Mouse (Mus musculus): Measurements from ENCODE around the gene Best1. TPM values are rescaled to one million over a fixed set of nuclear protein-coding genes. Genes with fewer than 3 reads are reported as not detected.
"Not testable (repeated sequence)": the region's sequence is repeated elsewhere in the genome, so short reads cannot be mapped to it uniquely, and the experiment has no call there.

The Best1 gene
- total and polyA plus RNA-seq, 3 experiments = 0.17 to 0.62 (median 0.46) TPM

DNA sequence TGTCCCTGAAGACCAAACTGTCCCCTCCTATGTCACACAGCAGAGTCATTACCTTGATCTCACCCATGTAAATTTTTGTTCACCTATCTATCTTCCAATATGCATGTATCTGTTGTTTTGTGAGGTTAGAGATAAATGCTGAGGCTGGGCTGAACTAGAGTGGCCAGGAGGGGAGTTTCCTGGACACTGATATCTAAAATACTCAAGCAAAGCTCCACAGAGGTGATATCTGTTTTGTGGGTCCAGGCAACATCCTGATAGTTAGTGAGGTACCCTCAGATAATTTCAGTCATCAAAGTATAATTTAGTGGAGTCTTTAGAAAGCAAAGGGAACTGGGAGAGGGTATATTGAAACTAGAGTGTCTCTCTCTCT, 11.6 kb downstream of the Best1 start:
- no peak for DNase-seq

DNA sequence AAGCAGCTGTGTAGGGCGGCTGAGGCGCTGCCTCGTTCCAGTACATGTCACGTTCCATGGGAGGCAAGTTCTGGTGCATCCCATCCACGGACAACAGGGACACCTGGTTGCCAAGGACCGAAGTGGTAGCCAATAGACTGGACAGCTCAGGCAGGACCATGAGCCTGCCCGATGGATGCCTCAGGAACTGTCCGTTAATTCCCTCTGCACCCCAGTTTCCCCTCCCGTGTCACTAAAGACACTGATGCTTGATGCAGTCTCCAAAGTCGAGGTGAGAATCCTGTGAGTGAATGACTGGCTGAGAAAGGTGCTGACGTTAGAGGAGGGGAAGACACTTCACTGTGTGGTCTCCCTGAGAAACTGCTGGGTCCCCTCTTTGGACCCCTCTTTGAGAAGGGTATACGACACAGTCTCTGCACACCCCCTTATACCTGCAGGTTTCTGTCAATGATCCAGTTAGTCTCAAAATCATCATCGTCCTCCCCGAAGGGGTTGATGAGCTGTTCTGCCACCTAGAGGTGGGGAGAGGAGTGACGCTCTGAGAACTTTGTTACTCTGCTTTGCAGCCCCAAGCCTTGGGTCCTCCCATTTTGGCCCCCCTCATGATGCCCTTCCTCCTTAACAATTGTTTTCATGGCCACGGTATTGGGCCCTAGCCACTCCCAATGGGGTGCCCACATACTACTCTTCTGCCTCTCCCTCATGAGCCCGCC, 12.1 kb downstream of the Best1 start:
- DNase-seq = peak; percentile 44

GRCm38 (mm10) chr19:9987593-9987992, 13.8 kb downstream of the Best1 start:
- no peak for DNase-seq

- DNase-seq = no peak
Measured at GRCm38 (mm10) chr19:9987192-9987591, 14.2 kb downstream of the Best1 start.

GRCm38 (mm10) chr19:9985900-9986421, 15.5 kb downstream of the Best1 start:
- no peak for DNase-seq

DNA sequence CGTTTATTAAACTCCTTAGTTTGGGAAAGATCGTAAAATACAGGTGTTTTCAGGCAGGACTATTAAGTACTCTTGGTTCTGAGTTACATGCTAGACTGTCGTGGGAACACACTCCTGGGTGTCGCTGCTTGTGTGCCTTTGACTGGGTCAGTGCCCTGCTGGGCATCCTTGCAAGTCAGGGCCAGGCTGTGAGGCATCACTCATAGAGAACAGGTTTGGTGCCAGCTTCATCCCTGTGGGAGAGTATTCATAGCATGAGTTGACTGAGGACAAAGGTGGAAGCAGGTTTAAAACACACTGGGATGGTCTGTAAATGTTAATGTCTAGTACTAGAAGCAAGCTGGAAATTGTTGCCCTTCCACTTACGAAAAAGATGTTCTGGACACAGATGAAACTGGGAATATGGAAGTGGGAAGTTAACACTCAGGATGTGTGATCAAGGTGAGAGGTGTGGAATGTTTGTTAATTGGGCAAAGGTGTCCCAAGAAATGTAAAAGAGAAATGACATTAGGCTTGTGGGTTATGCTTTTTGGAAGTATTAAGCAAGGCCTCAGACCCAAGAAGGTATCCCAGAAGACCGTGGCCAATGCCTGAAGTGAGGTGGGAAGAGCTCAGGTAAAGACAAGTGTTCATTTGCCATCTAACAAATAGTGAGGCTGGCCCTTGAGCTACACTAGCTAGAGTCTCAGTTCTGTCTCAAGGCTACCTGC, 16.1 kb downstream of the Best1 start:
- DNase-seq = no peak

DNA sequence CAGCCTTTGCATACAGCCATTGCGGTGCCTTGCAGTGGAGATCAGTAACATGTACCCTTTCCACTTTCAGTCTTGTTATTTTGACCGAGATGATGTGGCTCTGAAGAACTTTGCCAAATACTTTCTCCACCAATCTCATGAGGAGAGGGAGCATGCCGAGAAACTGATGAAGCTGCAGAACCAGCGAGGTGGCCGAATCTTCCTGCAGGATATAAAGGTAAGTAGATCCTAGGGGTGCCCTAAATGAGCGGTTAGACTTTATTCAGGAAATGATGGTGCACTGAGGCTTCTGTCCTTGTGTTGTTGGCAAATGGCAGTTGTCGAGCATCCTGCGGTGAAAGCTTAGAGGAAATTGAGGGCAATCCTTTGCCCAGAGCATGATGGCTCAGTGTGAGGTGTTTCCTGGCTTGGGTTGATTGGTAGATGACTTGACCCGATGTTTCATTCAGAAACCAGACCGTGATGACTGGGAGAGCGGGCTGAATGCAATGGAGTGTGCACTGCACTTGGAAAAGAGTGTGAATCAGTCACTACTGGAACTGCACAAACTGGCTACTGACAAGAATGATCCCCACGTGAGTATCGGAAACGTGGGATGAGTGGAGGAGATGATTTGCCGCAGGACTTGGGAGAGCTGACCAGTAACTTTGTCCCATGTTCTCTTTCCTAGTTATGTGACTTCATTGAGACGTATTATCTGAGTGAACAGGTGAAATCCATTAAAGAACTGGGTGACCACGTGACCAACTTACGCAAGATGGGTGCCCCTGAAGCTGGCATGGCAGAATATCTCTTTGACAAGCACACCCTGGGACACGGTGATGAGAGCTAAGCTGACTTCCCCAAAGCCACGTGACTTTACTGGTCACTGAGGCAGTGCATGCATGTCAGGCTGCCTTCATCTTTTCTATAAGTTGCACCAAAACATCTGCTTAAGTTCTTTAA, 17.1 kb downstream of the Best1 start:
- DNase-seq = no peak

DNA sequence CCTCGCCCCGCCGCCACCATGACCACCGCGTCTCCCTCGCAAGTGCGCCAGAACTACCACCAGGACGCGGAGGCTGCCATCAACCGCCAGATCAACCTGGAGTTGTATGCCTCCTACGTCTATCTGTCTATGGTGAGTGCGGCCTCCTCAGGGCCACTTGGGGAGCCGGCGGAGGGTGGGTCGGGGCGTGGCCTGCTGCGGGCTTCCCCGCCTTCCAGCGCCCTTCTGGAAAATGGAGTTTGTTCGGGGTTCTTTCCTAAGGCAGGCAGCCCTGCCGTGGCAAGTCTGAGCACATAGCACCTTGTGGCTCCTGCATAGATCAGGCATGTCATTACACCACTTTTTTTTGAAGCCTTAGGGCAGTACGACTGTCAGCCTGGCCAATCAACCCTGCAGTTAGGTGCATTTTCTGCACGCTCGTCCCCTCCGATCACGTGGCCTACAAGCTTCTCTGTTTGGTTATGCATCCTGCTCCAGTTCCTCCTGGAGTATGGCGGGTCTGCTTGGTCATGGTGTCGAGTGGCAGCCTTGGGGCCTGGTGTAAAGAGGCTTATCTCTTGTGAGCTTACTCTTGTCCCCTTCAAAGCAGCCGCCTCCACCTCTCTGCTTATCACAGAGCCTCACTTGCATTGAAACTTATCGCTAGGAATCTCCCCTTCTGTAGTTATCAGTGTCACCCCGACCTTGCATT, 18.4 kb downstream of the Best1 start:
- peak; percentile 87 for DNase-seq

DNA sequence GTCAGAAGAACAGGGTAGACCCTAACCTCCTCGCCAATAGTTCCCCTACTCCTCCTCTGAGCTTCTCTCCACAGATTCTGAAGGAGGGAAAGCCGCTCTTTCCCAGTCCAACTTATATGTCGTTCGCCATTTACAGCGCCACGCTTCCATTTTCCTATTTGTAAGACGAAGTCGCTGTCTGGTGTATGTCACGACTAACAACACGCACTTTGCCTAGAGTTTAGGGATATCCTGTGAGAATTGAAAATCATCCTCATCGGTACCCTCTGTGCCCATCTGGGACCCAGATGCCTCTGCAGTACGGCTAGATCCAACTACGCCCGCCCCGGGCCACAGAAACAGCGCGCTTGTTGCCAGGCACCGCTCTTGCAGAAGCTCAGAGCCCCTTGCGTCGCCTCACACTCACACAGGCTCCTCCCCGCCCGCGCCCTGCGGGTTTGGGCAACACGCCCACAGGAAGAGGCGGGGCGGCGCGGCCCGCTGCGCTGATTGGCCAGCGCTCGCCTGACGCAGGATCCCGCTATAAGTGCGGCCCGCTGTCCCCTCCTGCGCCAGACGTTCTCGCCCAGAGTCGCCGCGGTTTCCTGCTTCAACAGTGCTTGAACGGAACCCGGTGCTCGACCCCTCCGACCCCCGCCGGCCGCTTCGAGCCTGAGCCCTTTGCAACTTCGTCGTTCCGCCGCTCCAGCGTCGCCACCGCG, 19.1 kb downstream of the Best1 start:
- peak; percentile 97 for DNase-seq

- DNase-seq = peak; percentile 25
Measured at GRCm38 (mm10) chr19:9981621-9982020, 19.8 kb downstream of the Best1 start.

DNA sequence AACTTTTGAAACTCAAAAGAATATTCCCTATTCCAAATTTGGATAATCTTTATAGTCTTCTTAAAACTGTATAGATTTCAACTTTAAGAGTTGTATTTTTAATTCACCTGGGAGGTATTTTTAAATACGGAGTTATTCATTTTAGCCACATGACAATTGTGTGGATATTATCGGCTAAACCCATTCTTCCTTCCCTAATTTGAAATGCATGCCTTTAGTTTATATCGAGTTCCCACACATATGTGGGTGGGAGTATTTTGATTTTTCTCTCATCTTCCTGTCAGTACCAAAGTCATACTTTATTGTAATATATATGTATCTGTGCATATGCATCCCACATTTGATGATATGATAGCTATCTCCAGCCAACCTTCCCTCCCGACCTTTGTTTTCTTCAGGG, 21.2 kb downstream of the Best1 start, which contains the start of gene Fth1:
Gene Fth1, plus strand, starts transcription at position 341 of the 400 bp plus-strand sequence.
- no peak for DNase-seq

GRCm38 (mm10) chr19:9979156-9979555, 22.3 kb downstream of the Best1 start:
- no peak for DNase-seq

- DNase-seq = peak; percentile 87
Measured at GRCm38 (mm10) chr19:9978431-9978951, 22.9 kb downstream of the Best1 start.

DNA sequence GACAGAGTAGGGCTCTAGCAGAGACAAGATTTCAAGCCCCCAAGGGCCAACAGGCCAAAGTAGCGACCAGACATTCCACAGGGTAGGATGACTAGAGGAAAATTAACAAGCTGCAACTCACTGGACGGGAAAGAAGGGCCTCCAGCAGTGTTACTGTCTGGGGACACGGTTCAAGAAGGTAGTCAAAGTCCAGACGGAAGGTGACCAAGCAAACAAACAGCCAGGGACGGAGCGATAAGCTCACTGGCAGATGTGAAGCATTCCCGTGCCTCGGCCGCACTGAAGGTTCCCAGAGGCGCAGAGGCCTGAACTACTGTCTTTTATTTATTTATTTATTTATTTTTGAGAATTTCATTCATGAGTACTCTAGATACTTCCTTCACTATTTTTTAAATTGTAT, 24.3 kb downstream of the Best1 start:
- DNase-seq = no peak

- DNase-seq = not testable (repeated sequence)
Measured at GRCm38 (mm10) chr19:9974853-9975252, 26.6 kb downstream of the Best1 start.

DNA sequence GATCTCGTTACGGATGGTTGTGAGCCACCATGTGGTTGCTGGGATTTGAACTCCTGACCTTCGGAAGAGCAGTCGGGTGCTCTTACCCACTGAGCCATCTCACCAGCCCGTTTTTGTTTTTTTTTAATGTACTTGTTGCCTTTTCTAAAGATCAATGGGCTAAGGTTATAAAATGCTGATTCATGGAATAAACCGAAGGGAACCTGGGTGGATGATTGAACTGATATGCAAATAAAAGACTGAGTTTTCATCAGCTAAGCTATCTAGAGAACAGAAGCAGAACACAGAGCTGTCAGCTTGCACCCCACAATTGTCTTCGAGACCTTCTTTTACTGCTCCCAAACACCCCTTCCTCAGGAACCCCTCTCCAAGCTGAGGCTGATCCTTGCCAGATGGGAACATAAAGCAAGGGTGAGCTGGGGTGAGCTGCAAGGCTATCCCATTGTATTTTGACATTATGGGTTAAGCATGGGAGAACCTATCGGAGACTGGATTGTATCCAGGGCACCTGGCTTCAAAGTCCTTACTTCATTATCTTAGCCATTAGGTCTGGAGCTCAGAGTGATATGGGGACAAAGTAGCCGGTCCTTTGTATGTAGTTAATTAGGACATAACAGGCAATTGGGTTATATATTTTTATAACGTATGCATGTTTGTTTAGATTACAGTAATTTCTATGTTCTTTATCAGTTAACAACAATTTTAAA, 33.2 kb downstream of the Best1 start:
- DNase-seq = no peak

DNA sequence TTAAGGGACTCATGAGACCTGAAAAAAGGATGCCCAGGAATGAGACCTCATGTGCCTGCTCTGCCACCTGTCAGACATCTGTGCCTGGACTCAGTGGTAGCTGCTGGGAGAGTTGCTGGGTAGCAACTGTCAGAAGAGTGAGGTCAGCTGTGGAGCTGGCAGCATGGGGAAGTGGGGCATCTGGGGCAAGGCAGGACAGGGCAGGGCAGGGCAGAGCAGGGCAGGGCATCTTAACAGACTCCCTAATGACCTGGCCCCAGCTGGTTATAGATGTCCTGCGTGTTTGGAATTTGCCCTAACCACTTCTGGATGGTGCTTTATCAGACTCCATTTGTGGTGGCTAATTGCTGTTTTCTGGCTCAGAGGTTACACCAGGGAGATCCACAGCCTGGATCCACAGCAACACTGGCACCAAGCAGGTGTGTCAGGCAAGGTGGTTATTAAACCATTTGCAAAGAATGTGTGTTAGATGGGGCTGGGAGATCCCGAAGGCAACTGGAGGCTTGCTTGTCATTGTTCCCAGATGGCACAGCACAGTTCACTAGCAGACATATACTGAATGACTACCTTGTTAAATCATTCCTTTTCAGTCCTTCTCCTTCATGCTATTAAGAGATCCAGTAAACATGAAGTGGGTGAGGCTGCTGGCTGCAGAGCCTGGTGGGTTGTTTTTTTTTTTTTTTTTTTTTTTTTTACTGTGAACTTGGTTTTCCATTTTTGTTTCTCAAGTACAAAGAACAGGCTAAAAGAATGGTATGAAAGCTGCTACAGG, 35.2 kb downstream of the Best1 start:
- DNase-seq = no peak

- DNase-seq = peak; percentile 31
Measured at GRCm38 (mm10) chr19:9964205-9964916, 37.1 kb downstream of the Best1 start.

DNA sequence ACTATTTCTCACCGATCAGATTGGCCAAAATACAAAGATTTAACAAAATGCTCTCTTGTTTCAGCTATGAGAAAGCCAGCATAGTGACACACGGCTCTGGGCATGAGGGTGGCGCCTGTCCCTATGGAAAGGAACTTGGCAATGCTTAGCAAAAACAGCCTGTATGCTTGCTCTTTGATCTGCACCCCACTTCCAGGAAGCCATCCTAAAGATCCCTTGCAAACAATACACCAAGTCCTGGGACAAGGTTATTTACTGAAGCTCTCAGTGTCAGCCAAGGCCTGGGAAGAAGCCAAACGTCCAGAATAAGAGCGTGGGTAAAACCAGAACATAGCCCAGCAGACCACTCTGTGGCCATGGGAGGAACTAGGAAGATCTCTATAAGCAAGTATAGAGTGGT, 40.7 kb downstream of the Best1 start:
- no peak for DNase-seq
